Mouse (Mus musculus): ENCODE measurements at regions not wholly inside any gene's neighbourhood (a gene's known extent, or its start where the extent isn't known, plus 50 kb on each side); places are given as distances from the start of the nearest gene placed in this dataset.

DNA sequence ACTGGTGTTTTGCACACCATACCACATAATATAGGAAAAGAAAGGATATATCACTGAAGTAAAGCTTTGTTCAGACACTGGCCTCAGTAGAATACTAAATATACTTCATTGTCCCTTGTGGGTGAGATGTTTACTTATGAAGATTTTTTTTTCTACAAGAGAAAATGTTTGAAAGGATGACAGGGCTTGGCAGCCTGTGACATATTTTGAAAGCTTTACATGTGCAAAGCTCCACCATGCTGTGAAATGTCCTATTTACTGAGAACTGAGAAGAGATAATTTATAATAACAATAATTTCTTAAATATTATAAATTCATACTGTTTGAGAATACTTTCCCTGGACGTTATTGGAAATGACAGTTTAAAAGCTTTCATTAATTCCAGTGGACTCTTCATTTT is 395.3 kb downstream of the Ccdc50 start:
- in situ Hi-C loops (cut with MboI, MseI), result loop anchor here in 1 of 2 experiments (10.0 kb wide), 1 partner anchor 1329 kb away; no protein-coding TSS in a partner anchor

DNA sequence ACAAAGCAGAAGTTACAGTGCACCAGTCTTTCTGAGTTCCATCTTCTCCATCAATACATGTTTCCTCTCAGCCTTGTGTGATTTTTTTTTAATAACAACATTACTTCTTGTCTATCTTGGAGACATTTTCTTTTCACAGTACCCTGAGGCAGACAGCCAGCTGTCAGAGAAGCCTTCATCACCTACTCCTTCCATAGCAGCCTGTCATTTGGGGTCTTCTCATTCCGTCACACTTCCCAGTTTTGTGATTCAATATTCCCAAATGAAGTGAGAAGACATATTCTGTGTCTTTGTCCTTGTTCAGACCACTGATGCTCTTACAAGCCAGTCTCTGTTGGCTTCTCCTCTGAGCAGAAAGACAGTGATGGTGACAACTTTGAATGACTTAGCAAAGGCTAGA is 404.7 kb downstream of the Ccdc50 start:
- in situ Hi-C loops (cut with MboI, MseI), result no loop called here

DNA sequence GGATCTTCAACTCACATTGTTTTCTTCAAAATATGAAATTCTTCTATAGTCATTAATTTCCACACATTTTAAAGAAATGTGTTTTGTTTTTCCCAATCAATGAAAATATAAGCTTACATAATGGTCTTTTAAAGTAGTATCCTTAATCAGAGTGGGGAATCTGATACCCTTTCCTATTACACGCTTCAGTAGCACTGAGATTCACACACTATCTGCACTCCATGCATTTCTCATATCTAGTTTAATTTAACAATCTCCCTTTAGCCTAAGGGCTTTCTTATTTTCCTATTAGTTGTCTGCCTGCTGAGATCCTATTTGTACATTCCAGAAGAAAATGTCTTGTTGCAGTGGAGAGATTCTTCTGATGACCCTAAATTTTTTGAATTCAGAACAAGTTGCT is 406.2 kb downstream of the Ccdc50 start:
- in situ Hi-C loops (cut with MboI, MseI), result no loop called here

DNA sequence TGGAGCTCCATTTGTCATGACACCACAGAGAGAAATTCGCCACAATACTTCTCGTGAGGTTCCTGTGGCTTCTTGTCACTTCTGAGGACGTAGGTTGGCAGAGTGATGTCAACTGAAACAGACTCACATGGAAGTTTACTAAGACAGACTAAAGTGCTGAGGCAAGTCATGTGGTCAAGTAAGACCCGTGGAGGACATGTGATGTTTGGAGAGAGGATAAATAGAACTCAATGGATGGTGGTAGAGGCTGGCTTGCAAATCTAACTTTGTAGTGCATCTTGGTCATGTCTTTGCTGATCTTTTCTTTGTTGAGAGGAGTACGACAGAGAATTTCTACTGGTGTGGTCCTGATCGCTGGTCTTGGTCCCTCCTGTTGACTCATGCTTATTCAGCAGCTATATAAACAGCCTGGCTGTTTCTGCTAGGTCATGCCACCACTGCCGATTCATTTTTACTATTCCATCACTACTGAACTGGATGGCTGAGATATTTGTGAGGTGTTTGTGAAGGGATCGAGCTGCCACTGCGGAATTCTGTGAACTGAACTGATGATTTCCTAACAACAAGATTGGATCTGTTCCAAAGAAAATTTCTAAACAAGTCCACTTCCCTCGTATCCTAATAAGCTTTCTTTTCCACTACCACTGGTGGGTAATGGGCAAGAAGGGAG is 407.6 kb downstream of the Ccdc50 start:
- in situ Hi-C loops (cut with MboI, MseI), result no loop called here

DNA sequence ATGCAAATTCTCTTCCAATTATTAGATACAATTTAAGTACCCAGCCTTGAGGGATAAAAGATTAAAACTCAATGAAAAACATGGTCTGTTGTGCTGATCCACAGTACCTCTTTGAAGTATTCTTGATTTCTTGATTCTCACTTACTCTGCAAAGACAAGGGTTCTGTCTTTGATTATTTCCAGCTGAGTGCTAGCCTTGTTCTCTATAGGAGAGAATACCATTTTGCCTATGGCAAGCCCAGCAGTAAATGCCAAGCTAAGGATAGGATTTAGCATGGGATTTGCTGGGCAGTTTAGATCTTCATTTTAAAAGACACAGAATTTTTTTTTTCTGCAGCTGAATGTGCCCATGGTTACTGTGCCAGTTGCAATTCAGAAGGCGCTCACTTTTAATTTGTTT is 425.8 kb downstream of the Ccdc50 start:
- in situ Hi-C loops (cut with MboI, MseI), result no loop called here

Data from T-helper 17 cell (primary cell).